Mouse (Mus musculus) forebrain, embryonic 16.5 days (tissue): ENCODE results near the gene Spata32. TPM values are rescaled to one million over a fixed set of nuclear protein-coding genes. Genes with fewer than 3 reads are reported as not detected.

Source experiments
- ATAC-seq: fragments of 200-750 bp; cut with Nextera tagmentation; 2 replicates; pipeline ENCODE4 v1.8.0; 2017; ENCODE audit warnings: mild to moderate bottlenecking, moderate library complexity
- H3K27ac ChIP-seq: fragments of 300-500 bp; sonication (generic); 2 replicates; pipeline ENCODE4 v1.5.1; 2014; ENCODE audit warnings: low read length, control low read depth
- H3K27me3 ChIP-seq: fragments of 300-500 bp; sonication (generic); replicated peaks from 2 replicates; pipeline ENCODE4 v1.6.1; 2014; ENCODE audit warnings: low read length; ENCODE audit not compliant: control insufficient read depth, insufficient read depth
- H3K36me3 ChIP-seq: fragments of 300-500 bp; sonication (generic); 2 replicates; pipeline ENCODE4 v1.6.1; 2014; ENCODE audit not compliant: control insufficient read depth, insufficient read depth
- H3K4me1 ChIP-seq: fragments of 300-500 bp; sonication (generic); replicated peaks from 2 replicates; pipeline ENCODE4 v1.6.1; 2014; ENCODE audit warnings: low read length; ENCODE audit not compliant: control insufficient read depth, insufficient read depth
- H3K4me2 ChIP-seq: fragments of 300-500 bp; sonication (generic); 2 replicates; pipeline ENCODE4 v1.6.1; 2014; ENCODE audit warnings: mild to moderate bottlenecking, low read length, control low read depth
- H3K4me3 ChIP-seq: fragments of 300-500 bp; sonication (generic); replicated peaks from 2 replicates; pipeline ENCODE4 v1.5.1; 2014; ENCODE audit warnings: mild to moderate bottlenecking, low read length, control low read depth
- H3K9ac ChIP-seq: fragments of 300-500 bp; sonication (generic); replicated peaks from 2 replicates; pipeline ENCODE4 v1.6.1; 2014; ENCODE audit warnings: low read depth, low read length, control low read depth
- H3K9me3 ChIP-seq: fragments of 300-500 bp; sonication (generic); 2 replicates; pipeline ENCODE4 v1.6.1; 2016; ENCODE audit warnings: low read length; ENCODE audit not compliant: control insufficient read depth
- WGBS: fragments of 180-500 bp; shearing (Covaris S2); extraction: QIAGEN DNeasy Blood & Tissue Kit; methylation state at CpG from one replicate; pipeline ENCODE4 v1.1.7; 2014; 5-methylcytosine and 5-hydroxymethylcytosine counted together
- polyA plus RNA-seq: library from polyadenylated mRNA; unstranded; fragments of >200 nt; fragmentation: Nextera tagmentation; extraction: Ambion mirVana; gene quantifications from 2 replicates; pipeline ENCODE4 v1.2.1, GENCODE M21; 2015

The Spata32 gene
- polyA plus RNA-seq, 1 experiment from 2014 or later: not detected

GRCm38 (mm10) chr11:103247504-103248177 lies 29.4 kb upstream of the Spata32 start:
- Histone ChIP-seq H3K4me3 (no peak overlapping the region), H3K4me2 (no peak overlapping the region), H3K36me3 (no peaks in the 10 kb centered on the region), H3K4me1 (peaks cover 16% of the 10 kb centered on the region), H3K27me3 (no peaks in the 10 kb centered on the region), H3K9me3 (no peaks in the 10 kb centered on the region), H3K27ac (peak overlapping the region; percentile 30; the same call in 1 of the 2 replicates), H3K9ac (0 out of 2 replicates have a peak overlapping the region, but pooled peaks have one; percentile 3)
- 51% methylated on average over 11 of the region's 11 CpGs for WGBS
- peak; percentile 72 for ATAC-seq

GRCm38 (mm10) chr11:103246731-103247290 lies 28.6 kb upstream of the Spata32 start:
- no peaks in the 10 kb centered on the region for H3K27me3 ChIP-seq
- H3K9me3 ChIP-seq: no peaks in the 10 kb centered on the region
- ATAC-seq: no peak
- H3K4me2 ChIP-seq: no peak overlapping the region
- no peak overlapping the region for H3K4me3 ChIP-seq
- no peak overlapping the region for H3K27ac ChIP-seq
- no peak overlapping the region for H3K9ac ChIP-seq
- H3K36me3 ChIP-seq: no peaks in the 10 kb centered on the region
- 52% methylated on average over 4 of the region's 4 CpGs for WGBS
- H3K4me1 ChIP-seq: peaks cover 16% of the 10 kb centered on the region

- no peak overlapping the region for H3K4me2 ChIP-seq
- 74% methylated on average over 10 of the region's 10 CpGs for WGBS
- H3K36me3 ChIP-seq: no peaks in the 10 kb centered on the region
- H3K4me1 ChIP-seq: peaks cover 21% of the 10 kb centered on the region
- no peak overlapping the region for H3K4me3 ChIP-seq
- H3K9ac ChIP-seq: no peak overlapping the region
- no peak for ATAC-seq
- H3K27ac ChIP-seq: no peak overlapping the region
- H3K27me3 ChIP-seq: no peaks in the 10 kb centered on the region
- H3K9me3 ChIP-seq: no peaks in the 10 kb centered on the region
These were observed 28.0 kb upstream of the Spata32 start for GRCm38 (mm10) chr11:103246081-103246730.

GRCm38 (mm10) chr11:103244856-103245255 lies 26.6 kb upstream of the Spata32 start:
- Histone ChIP-seq H3K4me2 (no peak overlapping the region), H3K4me3 (no peak overlapping the region), H3K36me3 (no peaks in the 10 kb centered on the region), H3K9ac (no peak overlapping the region), H3K4me1 (peaks cover 21% of the 10 kb centered on the region), H3K9me3 (no peaks in the 10 kb centered on the region), H3K27me3 (no peaks in the 10 kb centered on the region), H3K27ac (no peak overlapping the region)
- WGBS: 72% methylated on average over 4 of the region's 4 CpGs
- no peak for ATAC-seq

- Histone ChIP-seq H3K27ac (no peak overlapping the region), H3K9ac (no peak overlapping the region), H3K4me1 (peaks cover 5% of the 10 kb centered on the region; the same call in 1 of the 2 replicates), H3K27me3 (no peaks in the 10 kb centered on the region), H3K36me3 (peaks cover 11% of the 10 kb centered on the region), H3K4me3 (no peak overlapping the region), H3K4me2 (no peak overlapping the region), H3K9me3 (no peaks in the 10 kb centered on the region)
- 42% methylated on average over 7 of the region's 7 CpGs for WGBS
- no peak for ATAC-seq
These were observed 22.5 kb upstream of the Spata32 start for GRCm38 (mm10) chr11:103240740-103241139.

GRCm38 (mm10) chr11:103237757-103238156 lies 19.5 kb upstream of the Spata32 start:
- no peak overlapping the region for H3K4me3 ChIP-seq
- no peak overlapping the region for H3K9ac ChIP-seq
- no peak for ATAC-seq
- H3K9me3 ChIP-seq: no peaks in the 10 kb centered on the region
- 79% methylated on average over 9 of the region's 9 CpGs for WGBS
- H3K4me2 ChIP-seq: no peak overlapping the region
- H3K27me3 ChIP-seq: no peaks in the 10 kb centered on the region
- peaks cover 11% of the 10 kb centered on the region for H3K36me3 ChIP-seq
- H3K27ac ChIP-seq: no peak overlapping the region
- peaks cover 5% of the 10 kb centered on the region for H3K4me1 ChIP-seq

GRCm38 (mm10) chr11:103236903-103237302 lies 18.7 kb upstream of the Spata32 start:
- Histone ChIP-seq H3K36me3 (peaks cover 11% of the 10 kb centered on the region), H3K4me1 (peaks cover 5% of the 10 kb centered on the region), H3K4me2 (no peak overlapping the region), H3K4me3 (no peak overlapping the region), H3K9ac (no peak overlapping the region), H3K27me3 (no peaks in the 10 kb centered on the region), H3K9me3 (no peaks in the 10 kb centered on the region), H3K27ac (no peak overlapping the region)
- no peak for ATAC-seq
- WGBS: 86% methylated on average over 10 of the region's 10 CpGs

- Histone ChIP-seq H3K4me2 (no peak overlapping the region), H3K9me3 (no peaks in the 10 kb centered on the region), H3K27me3 (no peaks in the 10 kb centered on the region), H3K9ac (no peak overlapping the region), H3K4me1 (peaks cover under 1% of the 10 kb centered on the region), H3K4me3 (no peak overlapping the region), H3K27ac (no peak overlapping the region), H3K36me3 (peaks cover 11% of the 10 kb centered on the region)
- 86% methylated on average over 6 of the region's 6 CpGs for WGBS
- no peak for ATAC-seq
These were observed 18.2 kb upstream of the Spata32 start for GRCm38 (mm10) chr11:103236431-103236830.

GRCm38 (mm10) chr11:103235702-103236101 lies 17.5 kb upstream of the Spata32 start:
- Histone ChIP-seq H3K4me2 (no peak overlapping the region), H3K9ac (no peak overlapping the region), H3K4me1 (no peaks in the 10 kb centered on the region; the same call in none of the 2 replicates), H3K27me3 (no peaks in the 10 kb centered on the region), H3K4me3 (no peak overlapping the region), H3K9me3 (no peaks in the 10 kb centered on the region), H3K36me3 (peaks cover 13% of the 10 kb centered on the region), H3K27ac (no peak overlapping the region)
- no peak for ATAC-seq
- WGBS: 75% methylated on average over 11 of the region's 11 CpGs
